Mouse (Mus musculus) myocyte (in vitro differentiated cells): ENCODE data around the gene Dact3.

Source experiments
- CEBPB ChIP-seq: IDR thresholded peaks from 2 replicates; pipeline ENCODE4 v1.6.1; 2011; ENCODE audit warnings: mild to moderate bottlenecking, moderate library complexity; ENCODE audit not compliant: poor library complexity, insufficient read depth, severe bottlenecking
- E2F4 ChIP-seq: IDR thresholded peaks from one replicate; pipeline ENCODE4 v1.6.1; 2011; ENCODE audit warnings: mild to moderate bottlenecking, control low read depth, moderate library complexity; ENCODE audit not compliant: insufficient read depth
- MAX ChIP-seq: IDR thresholded peaks from one replicate; pipeline ENCODE4 v1.6.1; 2011; ENCODE audit warnings: low read depth, mild to moderate bottlenecking, control low read depth
- MYOG ChIP-seq, 3 experiments: IDR thresholded peaks; one replicate each; pipeline ENCODE4 v1.6.1; 2011; ENCODE audit warnings: control low read depth in 2 of 3, low read depth in 2 of 3, mild to moderate bottlenecking in 2 of 3; ENCODE audit not compliant: insufficient read length in 2 of 3, control insufficient read depth in 1 of 3, insufficient read depth in 1 of 3
- POLR2A ChIP-seq: IDR thresholded peaks from one replicate; pipeline ENCODE4 v1.6.1; 2011; ENCODE audit warnings: low read depth, mild to moderate bottlenecking, control low read depth, moderate library complexity; ENCODE audit not compliant: insufficient read length
- POLR2AphosphoS2 ChIP-seq: IDR thresholded peaks from one replicate; pipeline ENCODE4 v1.6.1; 2011; ENCODE audit warnings: low read depth, control low read depth; ENCODE audit not compliant: insufficient read length
- SRF ChIP-seq: IDR thresholded peaks from one replicate; pipeline ENCODE4 v1.6.1; 2011; ENCODE audit warnings: low read depth; ENCODE audit not compliant: control insufficient read depth, insufficient read length
- TCF12 ChIP-seq: IDR thresholded peaks from one replicate; pipeline ENCODE4 v1.6.1; 2011; ENCODE audit warnings: mild to moderate bottlenecking, control low read depth; ENCODE audit not compliant: poor library complexity, insufficient read depth, severe bottlenecking
- USF1 ChIP-seq: IDR thresholded peaks from one replicate; pipeline ENCODE4 v1.6.1; 2011; ENCODE audit warnings: low read depth, mild to moderate bottlenecking, control low read depth, moderate library complexity

DNA sequence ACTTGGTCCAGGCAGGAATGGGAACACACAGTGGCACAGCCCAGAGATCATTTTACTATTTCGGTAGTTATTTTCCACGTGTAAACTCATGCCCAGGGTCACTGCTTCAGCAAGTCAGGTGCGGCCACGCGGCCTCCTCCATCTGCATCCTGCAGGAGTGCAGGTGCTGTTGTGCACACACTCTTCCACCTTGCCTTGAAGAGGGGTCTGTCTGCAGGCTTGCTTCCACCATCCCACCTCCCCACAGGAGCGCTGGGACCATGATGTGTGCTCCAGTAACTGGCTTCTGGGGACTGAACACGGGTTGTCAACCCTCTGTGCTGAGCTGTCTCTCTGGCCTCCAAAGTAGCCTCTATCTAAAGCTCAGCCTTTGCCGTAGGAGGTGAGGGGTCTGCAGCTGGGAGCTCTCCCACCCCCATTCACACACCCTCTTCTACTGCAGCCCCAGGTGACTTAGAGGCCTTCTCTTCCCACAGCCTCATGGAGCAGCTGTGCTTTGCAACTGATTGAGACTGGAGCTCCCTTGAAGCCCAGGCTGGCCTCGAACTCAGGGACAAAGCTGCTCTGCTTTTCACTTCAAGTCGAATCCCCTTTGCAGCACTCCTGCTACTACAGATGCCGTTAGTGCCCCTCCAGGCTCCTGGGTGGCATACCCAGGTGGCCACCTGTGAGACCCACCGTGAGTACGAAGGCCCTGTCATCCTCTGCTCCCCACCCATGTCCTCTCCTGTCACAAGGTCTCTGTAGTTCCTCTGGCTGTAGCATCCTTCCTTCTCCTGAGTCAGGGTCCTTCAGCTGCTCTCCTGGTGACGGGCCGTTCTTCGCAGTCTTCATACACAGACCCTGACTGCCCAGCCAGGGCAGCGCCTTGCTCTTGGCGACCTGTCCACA, 39.6 kb downstream of the Dact3 start:
- TF ChIP-seq USF1 (no peak), POLR2A (no peak), POLR2AphosphoS2 (peak; percentile 51), SRF (no peak), MYOG (IDR thresholded peaks at IDR 0.05; ENCODE audit: control insufficient read depth in 1 of 3, insufficient read depth in 1 of 3, insufficient read length in 2 of 3, low read depth in 2 of 3) (no peak), MAX (no peak), TCF12 (no peak), E2F4 (no peak), CEBPB (no peak)
